8 mouse cellular contexts compared by ENCODE assay signal in genomic region chr3:130691596-130692170, GRCm38 (mm10). TPM values are rescaled to one million over a fixed set of nuclear protein-coding genes. Genes with fewer than 3 reads are reported as not detected.
DNase-seq lines count a peak whose midpoint lies in the region; ATAC-seq and TF ChIP-seq lines count a peak whose summit lies in the region.

No protein-coding gene starts in this region.

- 28% methylated on average over 12 of the region's 12 CpGs for WGBS in lung, embryonic 14.5 days
- 51% methylated on average over 12 of the region's 12 CpGs for WGBS in forebrain, embryonic 11.5 days
- WGBS in limb, embryonic 13.5 days, result 37% methylated on average over 12 of the region's 12 CpGs
- 41% methylated on average over 12 of the region's 12 CpGs for WGBS in olfactory bulb, adult 2 months

- peaks cover 22% of the 10 kb centered on the region for H3K36me3 ChIP-seq in lung, embryonic 14.5 days (ENCODE audit: insufficient read depth)
- peaks cover 6% of the 10 kb centered on the region; the same call in 1 of the 2 replicates for H3K36me3 ChIP-seq in forebrain, embryonic 11.5 days (ENCODE audit: control insufficient read depth, insufficient read depth, low read length)
- peaks cover 24% of the 10 kb centered on the region for H3K36me3 ChIP-seq in limb, embryonic 13.5 days

- DNase-seq in lung, embryonic 14.5 days, result no peak
- DNase-seq in lung, adult 18-20 months, result no peak
- DNase-seq in forebrain, embryonic 11.5 days (ENCODE audit: low spot score), result no peak
- no peak for DNase-seq in right cerebral cortex, adult 18-20 months
- no peak for DNase-seq in B cell, adult 2 months
- DNase-seq in thymus, postnatal 36 days, result no peak

- peak overlapping the region; percentile 69 for H3K4me2 ChIP-seq in lung, embryonic 14.5 days
- H3K4me2 ChIP-seq in forebrain, embryonic 11.5 days (ENCODE audit: low read depth, low read length, severe bottlenecking), result peak overlapping the region; percentile 53
- H3K4me2 ChIP-seq in limb, embryonic 13.5 days (replicated peaks), result peak overlapping the region; percentile 66

- H3K27ac ChIP-seq in lung, embryonic 14.5 days (ENCODE audit: low read depth), result no peak overlapping the region; the same call in 1 of the 2 replicates
- H3K27ac ChIP-seq in forebrain, embryonic 11.5 days (ENCODE audit: low read depth, low read length), result no peak overlapping the region
- H3K27ac ChIP-seq in limb, embryonic 13.5 days, result no peak overlapping the region
- H3K27ac ChIP-seq in olfactory bulb, adult 2 months (ENCODE audit: insufficient read depth, low read depth, low read length), result no peak overlapping the region

- no peaks in the 10 kb centered on the region for H3K27me3 ChIP-seq in lung, embryonic 14.5 days (ENCODE audit: insufficient read depth, low read length)
- H3K27me3 ChIP-seq in forebrain, embryonic 11.5 days (ENCODE audit: control insufficient read depth, insufficient read depth, low read length), result no peaks in the 10 kb centered on the region
- H3K27me3 ChIP-seq in limb, embryonic 13.5 days, result no peaks in the 10 kb centered on the region

- peaks cover 2% of the 10 kb centered on the region; the same call in 1 of the 2 replicates for H3K4me1 ChIP-seq in lung, embryonic 14.5 days (ENCODE audit: insufficient read depth)
- no peaks in the 10 kb centered on the region; the same call in 1 of the 2 replicates for H3K4me1 ChIP-seq in forebrain, embryonic 11.5 days (replicated peaks; ENCODE audit: control insufficient read depth, insufficient read depth, low read length)
- H3K4me1 ChIP-seq in limb, embryonic 13.5 days, result peaks cover 21% of the 10 kb centered on the region
- peaks cover 6% of the 10 kb centered on the region for H3K4me1 ChIP-seq in olfactory bulb, adult 2 months (ENCODE audit: control insufficient read depth, insufficient read depth, low read length)

- H3K9ac ChIP-seq in lung, embryonic 14.5 days, result peak overlapping the region; percentile 42
- H3K9ac ChIP-seq in forebrain, embryonic 11.5 days (ENCODE audit: low read length), result peak overlapping the region; percentile 37
- peak overlapping the region; percentile 48; the same call in 1 of the 2 replicates for H3K9ac ChIP-seq in limb, embryonic 13.5 days

- no peak for TF ChIP-seq POLR2A in olfactory bulb, adult 2 months (IDR thresholded peaks at IDR 0.05; ENCODE audit: insufficient read depth, low read depth, low read length)

- TF ChIP-seq CTCF in lung, embryonic 14.5 days (IDR thresholded peaks at IDR 0.05; ENCODE audit: low read depth), result no peak
- TF ChIP-seq CTCF in olfactory bulb, adult 2 months (IDR thresholded peaks at IDR 0.05; ENCODE audit: insufficient read depth, low read depth, low read length), result no peak

- H3K9me3 ChIP-seq in lung, embryonic 14.5 days (ENCODE audit: low read depth, low read length), result no peaks in the 10 kb centered on the region
- H3K9me3 ChIP-seq in forebrain, embryonic 11.5 days (ENCODE audit: control insufficient read depth, low read length), result no peaks in the 10 kb centered on the region
- H3K9me3 ChIP-seq in limb, embryonic 13.5 days, result no peaks in the 10 kb centered on the region

- ATAC-seq in lung, embryonic 14.5 days (ENCODE audit: insufficient read depth), result 0 out of 2 replicates have a peak, but pooled peaks have one; percentile 2
- ATAC-seq in forebrain, embryonic 11.5 days (replicated peaks; ENCODE audit: low FRiP score), result no peak
- ATAC-seq in limb, embryonic 13.5 days (ENCODE audit: low FRiP score, low read depth), result no peak

- peak overlapping the region; percentile 35 for H3K4me3 ChIP-seq in lung, embryonic 14.5 days (ENCODE audit: low read depth, low read length)
- peak overlapping the region; percentile 23 for H3K4me3 ChIP-seq in forebrain, embryonic 11.5 days (ENCODE audit: low read depth, low read length)
- peak overlapping the region; percentile 33 for H3K4me3 ChIP-seq in limb, embryonic 13.5 days
- peak overlapping the region; percentile 16; the same call in 1 of the 2 replicates for H3K4me3 ChIP-seq in olfactory bulb, adult 2 months (ENCODE audit: insufficient read depth, low read depth, low read length)

RNA-seq across cellular contexts. Expression of gene Ostc, which starts 17.6 kb away (rescaled TPM):
- 401 and 409 TPM in 2 replicates for polyA plus RNA-seq in lung, embryonic 14.5 days (2014; fragmentation: Nextera tagmentation; extraction: Ambion mirVana)
- polyA plus RNA-seq in forebrain, embryonic 11.5 days (2014; fragmentation: Nextera tagmentation; extraction: Ambion mirVana), result 300 and 308 TPM in 2 replicates
- 480 and 491 TPM in 2 replicates for polyA plus RNA-seq in limb, embryonic 13.5 days (2015; fragmentation: Nextera tagmentation; extraction: Ambion mirVana)
- polyA plus RNA-seq in olfactory bulb, adult 2 months (2012; ENCODE audit: insufficient read depth, insufficient read length, low replicate concordance, missing spikeins), result not detected in 2 replicates

RNA-seq across cellular contexts. Expression of gene Rpl34, which starts 38.5 kb away (rescaled TPM):
- polyA plus RNA-seq in lung, embryonic 14.5 days (2014; fragmentation: Nextera tagmentation; extraction: Ambion mirVana), result 1,090 and 1,134 TPM in 2 replicates
- 687 and 743 TPM in 2 replicates for polyA plus RNA-seq in forebrain, embryonic 11.5 days (2014; fragmentation: Nextera tagmentation; extraction: Ambion mirVana)
- 877 and 879 TPM in 2 replicates for polyA plus RNA-seq in limb, embryonic 13.5 days (2015; fragmentation: Nextera tagmentation; extraction: Ambion mirVana)
- polyA plus RNA-seq in olfactory bulb, adult 2 months (2012; ENCODE audit: insufficient read depth, insufficient read length, low replicate concordance, missing spikeins), result not detected in 2 replicates
